Mouse (Mus musculus) gastrocnemius, adult 8-10 months (tissue): ENCODE results near the gene Abcc3. TPM values are rescaled to one million over a fixed set of nuclear protein-coding genes. Genes with fewer than 3 reads are reported as not detected.

Experiments used
- DNase-seq, 2 experiments: peaks; one replicate each; pipeline ENCODE4 v3.0.0; 2022; ENCODE audit warnings: low spot score in 2 of 2
- total RNA-seq, 4 experiments: library from RNA; stranded (reverse); gene quantifications; 2 replicates each; pipeline ENCODE4 v1.2.4; 2022

The Abcc3 gene
- total RNA-seq, 4 experiments from 2014 or later = 0.17 to 0.65 (median 0.36) TPM

DNA sequence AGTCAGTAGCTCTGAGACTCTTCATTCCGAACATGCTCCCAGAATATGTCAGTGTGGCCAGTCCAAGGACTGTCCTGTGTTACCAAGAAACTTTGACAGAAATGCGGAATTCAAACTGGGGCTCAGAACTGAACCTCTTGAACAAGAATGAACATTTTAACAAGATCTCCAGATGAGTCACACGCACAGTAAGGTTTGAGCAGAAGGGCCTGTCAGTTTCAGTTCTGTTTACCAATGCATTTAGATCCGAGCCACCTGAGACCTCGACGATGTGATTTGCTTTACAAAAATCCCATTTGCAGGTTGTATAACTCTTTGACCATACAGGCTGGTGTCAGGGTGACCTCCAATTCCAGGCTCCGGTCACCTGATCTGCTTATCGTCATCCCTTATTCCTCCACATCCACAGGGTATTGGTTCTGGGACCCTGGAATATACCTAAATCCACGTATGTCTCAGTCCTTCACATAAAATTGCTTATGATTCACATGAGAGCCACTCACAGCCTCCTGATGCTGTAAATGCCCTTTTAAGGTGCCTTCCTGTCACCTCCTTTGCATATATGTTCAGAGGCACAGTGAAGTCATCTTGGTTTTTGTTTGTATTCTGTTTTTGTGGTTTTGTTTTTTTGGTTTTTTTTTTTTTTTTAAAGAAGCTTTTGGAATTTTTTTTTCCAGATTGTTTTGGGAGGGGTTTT is 37.1 kb downstream of the Abcc3 start:
- DNase-seq = no peak

DNA sequence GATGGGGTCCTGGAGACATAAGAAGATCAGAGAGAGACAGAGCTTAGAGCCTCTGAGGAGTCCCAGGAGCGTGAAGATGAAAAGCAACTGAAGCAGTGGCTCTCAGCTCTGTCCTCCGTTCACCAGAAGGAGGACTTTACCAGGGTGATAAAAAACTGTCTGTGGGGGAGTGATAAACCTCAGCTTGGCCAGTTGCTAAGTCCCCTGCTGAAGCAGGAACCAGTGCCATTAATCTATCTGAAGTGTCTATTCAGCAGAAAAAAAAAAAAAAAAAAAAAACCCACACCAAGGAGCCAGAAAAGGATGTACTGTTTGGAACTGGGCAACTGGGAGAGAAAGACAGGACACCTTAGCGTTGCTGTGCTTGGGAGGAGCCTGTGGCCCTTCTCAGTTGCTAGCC is 41.7 kb downstream of the Abcc3 start:
- DNase-seq = no peak

DNA sequence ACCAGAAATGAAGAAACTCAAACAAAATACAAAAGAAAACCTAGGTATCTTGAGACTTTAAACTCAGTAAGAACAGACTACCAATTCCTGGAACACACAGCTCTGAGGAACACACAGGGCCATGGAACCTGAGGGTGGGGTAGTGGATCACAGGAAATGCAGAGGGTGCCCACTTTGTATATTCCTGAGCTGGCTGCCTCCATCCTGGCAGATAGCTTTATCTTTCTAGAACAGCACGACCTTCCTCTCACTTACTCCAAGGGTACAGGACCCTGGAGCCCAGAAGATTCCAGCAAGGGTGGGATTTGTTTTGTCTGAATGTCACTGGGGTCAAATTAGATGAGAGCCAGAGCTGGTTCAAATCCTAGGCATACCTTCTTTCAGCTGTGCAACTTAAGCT is 42.5 kb downstream of the Abcc3 start:
- DNase-seq = no peak

DNA sequence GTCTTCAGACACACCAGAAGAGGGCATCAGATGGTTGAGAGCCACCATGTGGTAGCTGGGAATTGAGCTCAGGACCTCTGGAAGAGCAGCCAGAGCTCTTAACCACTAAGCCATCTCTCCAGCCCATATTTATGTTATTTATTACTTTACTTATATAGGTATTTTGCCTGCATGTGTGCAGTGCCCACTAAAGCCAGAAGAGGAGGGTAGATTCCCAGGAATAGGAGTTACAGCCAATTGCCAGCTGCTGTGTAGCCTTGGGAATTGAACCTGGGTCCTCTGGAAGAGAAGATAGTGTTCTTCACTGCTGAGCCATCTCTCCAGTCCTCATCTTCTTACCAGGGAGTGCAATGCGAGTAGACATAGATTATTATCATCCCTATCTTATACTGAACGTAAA is 43.0 kb downstream of the Abcc3 start:
- DNase-seq = no peak

DNA sequence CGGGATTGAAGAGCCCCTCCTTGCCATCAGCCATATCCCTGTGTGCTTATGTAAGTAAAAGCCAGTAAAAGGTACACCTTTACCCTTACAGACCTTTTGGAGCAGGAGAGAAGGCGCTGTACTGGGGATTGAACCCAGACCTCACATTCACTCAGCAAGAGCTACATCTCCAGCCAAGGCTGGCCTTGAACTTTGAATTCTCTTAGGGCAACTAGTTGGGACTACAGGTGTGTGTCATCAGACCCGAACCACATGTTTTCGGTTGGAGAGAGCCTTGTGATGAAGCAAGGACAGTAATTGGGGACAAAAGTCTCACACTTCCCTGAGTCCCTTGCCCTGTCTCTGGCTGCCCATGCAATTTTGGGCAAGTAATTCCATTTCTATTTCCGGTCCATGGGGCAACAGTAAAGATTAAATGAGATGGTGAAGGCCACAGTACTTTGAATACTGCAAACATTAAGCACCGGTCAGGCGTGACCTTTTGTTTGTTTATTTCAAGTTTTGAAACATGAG is 45.7 kb downstream of the Abcc3 start:
- DNase-seq = no peak

DNA sequence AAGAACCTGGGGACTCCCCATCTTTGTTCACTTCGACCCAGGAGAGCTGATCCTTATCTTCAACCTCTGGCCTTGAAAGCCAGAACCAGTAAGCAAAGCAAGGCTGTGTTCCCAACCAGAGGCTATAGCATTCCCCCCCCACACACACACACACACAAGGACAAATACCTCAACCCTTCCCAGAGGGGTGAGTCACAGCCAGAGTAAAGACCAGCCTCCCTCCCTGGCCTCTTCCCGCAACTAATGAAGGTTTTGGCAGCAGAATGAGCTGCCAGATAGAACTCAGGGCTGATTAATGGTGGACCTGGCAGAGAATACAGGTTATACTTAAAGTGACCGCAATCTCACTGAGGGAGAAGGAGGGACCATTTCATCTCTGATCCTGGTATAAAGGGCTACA is 46.2 kb downstream of the Abcc3 start:
- DNase-seq = no peak

DNA sequence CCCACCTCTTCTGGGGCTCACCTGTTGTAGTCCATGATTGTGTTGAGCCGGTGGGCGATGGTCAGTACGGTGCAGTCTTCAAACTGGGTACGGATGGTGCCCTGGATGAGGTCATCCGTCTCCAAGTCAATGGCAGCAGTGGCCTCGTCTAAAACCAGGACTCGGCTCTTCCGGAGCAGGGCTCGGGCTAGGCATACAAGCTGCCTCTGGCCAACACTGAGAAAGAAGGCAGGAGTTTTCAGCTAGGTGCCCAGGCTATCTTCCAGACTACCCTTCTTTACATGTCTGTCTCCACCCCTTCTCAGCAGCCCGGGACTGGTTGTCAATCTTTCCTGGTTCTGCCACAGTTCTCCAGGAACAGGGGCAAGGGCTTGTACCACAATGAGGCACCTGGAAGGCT is 46.9 kb downstream of the Abcc3 start:
- no peak for DNase-seq

DNA sequence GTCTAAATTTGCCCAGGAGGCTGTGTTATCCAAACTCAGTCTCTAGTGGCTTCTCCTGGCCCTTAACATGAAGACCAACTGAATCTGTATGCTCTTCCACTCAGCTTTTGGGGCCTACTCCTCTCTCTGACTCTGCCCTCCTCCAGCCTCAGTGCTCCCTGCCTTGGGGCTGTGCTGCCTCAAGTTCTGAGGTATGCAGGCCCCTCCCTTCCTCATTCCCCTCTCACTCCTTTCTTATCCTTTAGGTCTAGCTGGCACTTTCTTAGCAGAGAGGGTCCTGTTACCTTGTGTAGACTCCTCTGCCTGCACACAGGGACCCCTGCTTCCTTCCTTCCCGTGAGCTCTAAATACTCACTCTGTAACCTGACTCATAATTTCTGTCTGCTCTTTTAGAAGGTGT is 48.3 kb downstream of the Abcc3 start:
- DNase-seq = no peak

DNA sequence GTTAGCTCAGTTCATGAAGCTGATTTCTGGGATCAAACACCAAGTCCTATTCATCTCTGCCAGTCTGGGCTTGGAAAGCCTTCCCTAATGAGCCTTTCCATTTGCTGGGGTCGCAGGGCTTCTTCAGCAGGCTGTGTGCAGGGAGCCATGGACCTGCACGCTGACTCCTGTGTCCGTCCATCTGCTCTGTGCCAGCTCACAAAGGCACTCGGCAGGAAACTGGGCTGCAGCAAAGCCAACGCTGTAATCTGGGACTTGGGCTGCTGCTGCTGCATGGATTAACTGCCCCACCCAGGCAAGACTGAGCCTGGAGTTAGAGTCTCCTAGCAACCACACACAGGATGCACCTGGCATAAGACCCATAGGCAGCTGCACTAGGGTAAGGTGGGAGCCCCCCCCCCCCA is 48.8 kb downstream of the Abcc3 start:
- DNase-seq = no peak

DNA sequence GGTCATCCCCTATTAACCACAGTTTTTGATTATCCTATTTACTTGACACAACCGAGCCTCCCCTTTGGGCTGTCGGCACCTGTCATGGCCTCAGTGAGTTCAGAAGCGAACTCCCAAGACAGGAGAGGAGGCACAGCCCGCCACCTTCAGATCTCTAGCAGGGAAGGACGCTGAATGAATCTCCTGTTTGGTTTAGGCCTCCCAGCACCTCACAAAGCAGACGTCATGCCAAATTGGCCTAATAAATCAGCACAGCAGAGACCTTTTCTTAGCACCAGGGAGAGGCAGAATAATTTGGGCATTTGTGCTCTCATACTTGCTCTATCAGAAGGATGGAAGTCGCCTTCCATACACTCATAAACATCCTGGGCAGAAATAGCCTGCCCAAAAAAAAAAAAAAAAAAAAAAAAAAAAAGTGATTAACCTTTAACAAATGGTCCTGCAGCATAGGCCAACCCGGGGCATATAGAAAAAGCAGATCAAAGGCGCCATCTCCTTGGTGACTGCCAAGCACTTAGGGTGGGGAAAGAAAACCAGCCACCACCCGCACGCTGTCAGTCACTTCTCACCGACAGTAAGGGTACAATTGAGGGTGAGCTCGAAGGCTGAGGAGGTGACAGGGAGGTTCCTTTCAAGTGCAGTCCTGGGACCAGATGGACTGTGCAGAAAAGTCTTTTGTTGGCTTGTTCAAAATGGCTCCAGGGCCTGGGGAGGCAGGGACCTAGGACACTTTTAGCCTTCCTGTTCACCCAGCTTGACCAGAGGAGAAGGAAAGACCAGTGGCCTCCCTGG is 50.5 kb downstream of the Abcc3 start:
- DNase-seq = no peak

DNA sequence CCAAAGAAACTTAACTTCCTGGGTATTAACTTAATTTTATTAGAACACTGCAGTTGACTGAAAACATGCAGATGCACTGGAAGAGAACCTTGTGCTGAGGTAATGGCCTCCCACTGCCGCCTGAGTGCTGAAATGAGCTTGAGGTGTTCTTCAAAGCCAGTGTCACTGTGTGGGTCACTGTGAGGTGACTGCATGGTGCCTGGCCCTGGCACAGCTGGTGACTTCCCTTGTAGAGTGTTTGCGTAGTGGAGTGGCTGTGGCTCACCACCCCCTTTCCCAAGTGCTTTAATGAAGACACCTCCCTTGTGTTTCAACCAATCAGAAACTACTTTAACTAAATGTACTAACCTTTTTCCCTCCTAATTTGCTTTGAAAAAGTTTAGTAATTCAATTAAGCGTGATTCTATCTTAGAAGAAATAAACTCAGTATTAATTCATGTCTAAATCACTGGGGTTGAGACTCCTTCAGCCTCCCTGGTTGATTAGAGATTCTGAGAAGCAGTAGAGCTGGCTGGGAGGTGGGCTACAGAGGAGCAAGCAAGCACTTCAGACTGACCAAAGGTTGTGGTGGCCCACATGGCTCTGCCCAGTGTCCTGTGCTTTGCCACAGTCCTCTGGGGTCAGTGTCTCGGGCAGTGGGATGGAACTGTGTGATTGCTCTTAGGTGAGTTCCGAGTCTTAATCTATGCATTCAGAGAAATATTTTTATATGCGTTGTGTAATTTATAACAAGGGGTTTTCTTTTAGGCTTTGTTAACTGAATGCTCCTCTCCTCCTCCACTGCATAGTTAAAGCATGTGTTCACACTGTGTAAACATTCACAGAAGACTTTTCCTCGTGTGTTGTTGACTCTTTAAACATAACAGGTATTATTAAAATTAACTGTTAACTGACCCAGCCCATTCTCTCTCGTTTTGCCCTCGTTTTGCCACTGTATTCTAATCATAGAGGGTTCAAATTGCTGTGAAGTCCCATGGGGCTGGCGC is 51.6 kb downstream of the Abcc3 start:
- DNase-seq = no peak

DNA sequence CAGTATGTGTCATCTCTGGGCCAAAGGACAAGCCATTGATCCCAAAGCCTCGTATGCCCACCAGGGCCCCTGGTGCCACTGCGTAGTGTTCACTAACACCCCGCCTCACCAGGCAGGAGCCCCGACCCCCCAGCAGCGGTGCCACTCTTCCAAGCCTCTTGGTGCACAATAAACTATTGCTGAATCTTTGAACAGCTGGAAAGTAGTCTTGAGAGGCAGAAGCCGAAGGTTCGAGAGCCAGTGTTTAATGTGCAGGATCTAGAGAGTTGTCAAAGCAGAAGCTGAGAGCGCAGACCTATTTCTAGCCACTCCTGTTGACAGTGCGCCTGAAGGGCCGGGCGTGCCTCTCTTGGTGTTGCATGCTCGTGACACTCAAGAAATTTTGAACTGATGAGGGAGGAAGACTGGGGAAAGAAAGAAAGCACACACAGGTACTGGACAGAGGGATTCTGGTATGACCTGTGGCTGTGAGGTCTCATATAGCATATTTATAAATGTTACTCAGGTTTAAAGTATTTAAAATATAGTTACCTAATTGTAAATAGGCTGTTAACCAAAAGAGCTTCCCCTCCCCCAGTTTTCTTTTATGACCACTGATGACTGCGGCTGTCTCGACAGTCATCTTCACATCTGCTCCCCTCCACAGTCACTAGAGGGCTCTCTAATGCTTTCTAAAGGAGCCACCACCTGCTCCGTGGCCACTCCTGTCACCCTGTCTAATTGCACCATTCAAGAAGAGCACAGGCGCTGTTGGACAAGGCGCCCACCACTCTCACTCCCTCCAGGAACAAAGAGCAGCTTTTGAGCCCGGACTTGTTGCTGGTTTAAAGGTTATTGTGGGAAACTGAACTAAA is 52.8 kb downstream of the Abcc3 start:
- no peak for DNase-seq

DNA sequence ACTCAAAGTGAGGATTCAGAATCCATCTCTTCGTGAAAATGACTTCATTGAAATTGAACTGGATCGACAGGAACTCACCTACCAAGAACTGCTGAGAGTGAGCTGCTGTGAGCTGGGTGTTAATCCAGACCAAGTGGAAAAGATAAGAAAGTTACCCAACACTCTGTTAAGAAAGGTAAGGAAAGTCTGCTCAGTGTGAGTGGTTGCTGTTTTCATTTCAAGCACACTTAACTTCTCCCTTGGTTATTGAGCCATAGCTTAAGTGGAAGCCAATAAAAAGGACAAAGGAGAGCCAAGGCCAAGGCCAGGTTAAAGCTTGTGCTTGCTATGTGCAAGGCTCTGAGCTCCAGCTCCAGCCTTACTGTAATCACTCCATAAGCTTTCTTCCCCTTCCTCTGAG is 54.5 kb downstream of the Abcc3 start:
- DNase-seq = no peak

DNA sequence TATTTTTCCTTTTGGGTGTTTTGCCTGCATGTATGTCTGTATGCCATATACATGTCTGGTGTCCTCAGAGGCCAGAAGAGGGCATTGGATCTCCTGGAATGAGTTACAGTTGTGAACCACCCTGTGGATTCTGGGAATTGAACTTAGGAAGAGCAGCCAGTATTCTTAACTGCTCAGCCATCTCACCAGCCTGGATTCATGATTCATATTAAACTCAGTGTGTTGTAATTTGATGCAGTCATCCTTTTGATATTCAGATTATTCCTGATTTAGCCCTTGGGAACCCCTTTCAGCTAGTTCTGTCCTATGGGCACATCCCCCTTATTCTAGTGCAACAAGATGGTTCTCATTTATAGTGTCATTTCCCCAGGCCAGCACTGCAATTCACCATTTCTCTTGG is 56.2 kb downstream of the Abcc3 start:
- no peak for DNase-seq

DNA sequence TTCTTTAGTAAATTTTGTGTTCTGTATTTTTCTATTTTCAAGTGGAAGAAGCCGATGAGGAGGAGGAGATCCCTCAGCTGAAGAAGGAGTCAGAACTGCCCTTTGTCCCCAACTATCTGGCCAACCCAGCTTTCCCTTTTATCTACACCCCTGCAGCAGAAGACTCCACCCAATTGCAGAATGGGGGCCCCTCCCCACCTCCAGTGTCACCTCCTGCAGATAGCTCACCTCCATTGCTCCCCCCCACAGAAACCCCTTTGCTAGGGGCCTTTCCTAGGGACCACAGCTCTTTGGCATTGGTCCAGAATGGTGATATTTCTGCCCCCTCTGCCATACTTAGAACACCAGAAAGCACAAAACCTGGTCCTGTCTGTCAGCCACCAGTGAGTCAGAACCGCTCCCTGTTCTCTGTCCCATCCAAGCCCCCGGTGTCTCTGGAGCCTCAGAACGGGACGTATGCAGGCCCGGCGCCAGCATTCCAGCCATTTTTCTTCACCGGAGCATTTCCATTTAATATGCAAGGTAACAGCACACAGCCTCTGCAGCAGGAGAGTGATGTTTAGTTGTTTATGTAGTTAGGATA is 58.3 kb downstream of the Abcc3 start:
- DNase-seq = no peak

DNA sequence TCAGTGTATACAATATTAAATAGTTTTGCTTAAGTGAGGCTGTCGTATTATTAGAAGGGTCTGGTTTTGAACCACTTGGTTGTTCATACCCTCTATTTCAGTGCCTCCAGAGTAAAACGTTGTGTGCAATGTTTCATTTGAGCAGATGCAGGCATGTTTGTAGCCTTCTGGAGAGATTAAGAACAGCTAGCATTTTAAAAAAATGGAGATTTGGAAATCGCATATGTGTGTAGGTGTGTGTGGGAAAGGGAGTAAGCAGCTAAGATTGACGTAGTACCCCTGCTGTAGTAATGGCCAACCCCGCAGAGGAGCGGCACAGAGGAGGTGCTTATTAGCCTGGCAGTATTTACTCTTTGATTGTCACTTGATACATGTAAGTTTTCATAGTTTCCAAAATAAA is 60.1 kb downstream of the Abcc3 start:
- DNase-seq = no peak

DNA sequence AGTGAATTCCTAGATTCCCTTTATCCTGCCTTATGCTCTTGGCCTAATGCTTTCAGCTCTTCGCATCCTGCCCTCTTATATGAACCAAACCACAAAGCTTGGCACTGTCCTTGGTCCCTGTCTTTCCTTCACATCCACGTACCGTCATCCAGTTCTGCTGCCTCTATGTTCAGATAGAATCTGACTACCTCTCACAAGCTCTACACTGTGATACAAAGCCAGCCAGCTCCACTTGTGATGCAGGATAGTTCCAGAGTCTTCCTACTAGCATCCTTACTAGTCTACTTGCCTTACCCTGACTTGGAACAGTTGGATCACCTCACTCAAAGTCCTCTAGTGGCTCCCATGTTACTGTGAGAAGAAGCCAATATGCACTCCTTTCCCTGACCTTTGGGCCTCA is 62.6 kb downstream of the Abcc3 start:
- no peak for DNase-seq

DNA sequence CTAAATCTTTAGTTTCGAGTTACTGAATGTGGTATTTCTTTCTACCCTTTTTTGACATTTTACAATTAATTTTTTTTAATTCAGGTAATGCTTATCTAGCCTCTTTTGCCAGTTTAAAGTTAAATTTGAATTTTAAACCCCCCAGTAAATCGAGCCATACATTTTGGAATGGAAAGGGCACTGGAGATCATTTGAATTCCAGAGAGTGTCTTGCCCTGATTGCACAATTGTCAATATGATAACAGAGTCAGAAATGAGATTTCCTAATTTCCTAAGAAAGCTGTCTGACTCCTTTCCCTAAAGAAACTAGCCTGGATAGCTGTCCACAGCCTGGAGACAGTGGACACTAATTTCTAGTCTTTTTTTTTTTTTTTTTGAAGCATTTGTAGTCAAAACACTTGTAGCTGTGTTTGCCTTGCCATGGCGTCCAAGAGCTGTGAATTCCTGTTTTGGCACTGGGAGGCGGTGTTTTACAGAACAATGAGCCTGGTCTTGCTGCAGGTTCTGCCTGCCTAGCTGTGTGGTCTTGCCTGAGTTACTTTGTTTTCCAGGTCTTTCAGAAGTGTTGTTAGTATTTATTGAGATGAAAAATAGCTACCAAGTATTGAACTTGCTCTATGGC is 63.4 kb downstream of the Abcc3 start:
- no peak for DNase-seq

DNA sequence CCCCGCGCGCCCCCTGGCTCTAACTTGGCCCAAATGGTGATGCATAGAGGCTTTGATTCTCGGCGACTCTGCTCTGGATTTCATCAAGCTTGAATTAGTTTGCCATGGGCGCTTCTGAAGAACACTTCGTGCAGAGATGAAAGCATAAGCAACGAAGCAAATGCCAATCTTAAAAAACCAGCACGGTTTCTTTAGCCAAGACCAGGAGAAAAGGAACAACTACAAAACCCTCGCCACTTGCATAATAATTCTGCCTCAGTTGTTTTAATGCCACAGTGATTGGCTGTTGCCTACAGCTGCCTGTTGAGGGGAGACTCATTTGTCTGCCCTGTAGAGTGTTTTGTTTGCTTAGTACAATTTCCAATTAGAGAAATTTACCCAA is 64.2 kb downstream of the Abcc3 start:
- DNase-seq = no peak
